Mouse (Mus musculus) ovary, postnatal 14 days (tissue): ENCODE measurements around the gene Gmip.

Experiments
- DNase-seq: peaks from one replicate; pipeline ENCODE4 v3.0.0; 2022; ENCODE audit warnings: low spot score

Gene Gmip

GRCm38 (mm10) chr8:69863387-69864020, 55.0 kb downstream of the Gmip start:
- no peak for DNase-seq

- DNase-seq = no peak
Observed at GRCm38 (mm10) chr8:69864180-69864579, 55.7 kb downstream of the Gmip start.

DNA sequence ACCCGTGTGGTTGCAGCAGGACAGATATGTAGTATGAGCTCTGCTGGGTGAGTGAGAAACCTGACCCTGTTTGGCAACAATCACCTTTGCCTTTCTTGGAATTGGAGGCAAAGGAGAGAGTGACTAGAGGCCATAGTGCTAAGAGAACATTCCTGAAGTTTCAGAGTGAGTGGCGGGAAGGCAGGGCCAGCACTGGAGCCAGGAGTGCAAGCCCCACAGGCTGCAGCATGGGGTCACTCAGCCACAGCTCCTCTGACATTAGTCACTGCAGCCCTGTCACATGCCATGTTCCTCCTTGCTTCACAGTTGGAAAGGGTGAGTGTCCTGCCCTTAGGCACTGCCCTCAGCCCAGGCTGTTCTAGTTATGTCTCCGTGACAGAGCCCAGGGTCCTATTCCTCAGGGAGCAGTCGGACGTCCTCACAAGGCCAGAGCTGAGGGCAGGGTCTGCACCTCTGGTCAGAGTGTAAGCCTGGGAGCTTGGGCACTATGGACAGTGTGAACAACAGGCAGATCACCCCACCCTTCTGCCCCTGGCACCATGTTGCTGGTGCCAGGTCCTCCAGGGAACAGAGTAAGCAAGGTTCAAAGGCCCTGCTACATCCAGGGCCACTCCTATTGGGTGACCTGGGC, 59.3 kb downstream of the Gmip start:
- DNase-seq = no peak

DNA sequence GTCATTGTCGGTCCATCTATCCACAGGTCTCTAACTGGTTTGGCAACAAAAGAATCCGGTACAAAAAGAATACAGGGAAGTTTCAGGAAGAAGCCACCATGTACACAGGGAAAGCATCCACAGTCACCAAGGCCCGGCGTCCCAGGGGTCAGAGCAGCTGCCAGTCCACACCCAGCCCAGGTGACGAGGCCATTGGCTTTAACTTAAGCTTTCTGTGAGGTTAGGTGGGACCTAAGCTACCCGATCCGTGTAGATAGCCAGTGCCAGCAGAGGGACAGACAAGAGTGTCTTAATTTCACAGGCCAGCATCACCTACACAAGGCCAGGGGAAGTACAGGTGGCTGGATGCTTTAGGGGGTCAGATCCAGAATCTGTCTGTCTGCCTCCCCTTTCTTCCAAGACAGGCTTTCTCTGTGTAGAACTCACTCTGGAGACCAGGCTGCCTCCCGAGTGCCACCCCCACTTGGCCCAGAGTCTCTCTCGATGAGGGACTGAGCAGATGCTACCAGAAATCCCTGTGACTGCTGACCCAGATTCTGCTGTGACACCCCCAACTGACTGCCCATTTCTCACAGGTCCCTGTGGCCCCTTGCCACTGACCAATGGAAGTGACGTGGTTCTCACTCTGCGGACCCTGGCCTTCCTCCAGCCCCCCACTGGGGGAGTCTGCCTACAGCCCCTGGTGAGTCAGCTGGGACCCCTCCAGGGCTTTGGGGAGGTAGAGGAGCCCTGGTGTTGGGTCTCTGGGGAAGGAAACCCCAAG, 61.7 kb downstream of the Gmip start:
- DNase-seq = no peak

DNA sequence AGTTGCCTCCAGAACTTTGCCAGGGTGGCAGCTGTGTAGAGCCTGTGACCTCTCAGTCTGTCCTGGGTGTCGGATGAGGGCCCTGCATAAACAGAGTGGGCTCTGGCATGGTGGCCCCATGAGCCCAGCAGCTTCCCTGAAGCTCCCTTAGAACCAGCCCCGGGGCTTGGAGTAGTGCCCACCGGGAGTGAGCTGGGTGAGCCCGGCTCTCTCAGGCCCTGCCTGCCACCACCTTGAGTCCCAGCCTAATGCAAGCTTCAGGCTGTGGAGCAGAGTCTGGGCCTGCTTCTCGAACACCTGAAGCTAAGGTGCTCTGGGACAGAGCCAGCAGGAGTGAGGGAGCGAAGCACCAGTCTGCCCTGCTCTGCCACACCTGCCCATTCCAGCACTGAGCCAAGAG, 62.4 kb downstream of the Gmip start:
- DNase-seq = no peak
